Mouse (Mus musculus): ENCODE measurements at regions not wholly inside any gene's neighbourhood (a gene's known extent, or its start where the extent isn't known, plus 50 kb on each side); places are given as distances from the start of the nearest gene placed in this dataset.

GRCm38 (mm10) chr5:118951067-118951466 is 390.6 kb downstream of the Med13l start:
- TF ChIP-seq CTCF (IDR thresholded peaks at IDR 0.05; ENCODE audit: low read depth) = no peak
- no peak for TF ChIP-seq EP300 (IDR thresholded peaks at IDR 0.05; ENCODE audit: low read depth)
